Mouse (Mus musculus) CH12.LX (cell line): ENCODE measurements around the gene Astn2. TPM values are rescaled to one million over a fixed set of nuclear protein-coding genes. Genes with fewer than 3 reads are reported as not detected.

Experiments used
- DNase-seq: peaks from one replicate; pipeline ENCODE4 v3.0.0-alpha.2; 2013; ENCODE audit errors: extremely low read depth
- H3K27ac ChIP-seq: 2 replicates; pipeline ENCODE4 v1.5.1; 2012; ENCODE audit warnings: low read depth, mild to moderate bottlenecking, control low read depth, moderate library complexity; ENCODE audit not compliant: insufficient read depth
- H3K27me3 ChIP-seq: replicated peaks from 2 replicates; pipeline ENCODE3; 2012; ENCODE audit warnings: inconsistent platforms
- H3K36me3 ChIP-seq, 2 experiments: replicated peaks in 1 of 2; 2 replicates each; pipeline versions ENCODE3 to v1.6.1; 2012; ENCODE audit warnings: inconsistent platforms in 1 of 2, low read length in 1 of 2, mild to moderate bottlenecking in 1 of 2, mixed read lengths in 1 of 2, moderate library complexity in 1 of 2; ENCODE audit not compliant: control insufficient read depth in 1 of 2, insufficient read depth in 1 of 2
- H3K4me1 ChIP-seq, 2 experiments: 2 replicates each; pipeline ENCODE4 v1.6.1; 2012; ENCODE audit warnings: inconsistent platforms in 1 of 2, moderate library complexity in 1 of 2; ENCODE audit not compliant: insufficient read depth in 2 of 2, control insufficient read depth in 1 of 2
- H3K4me2 ChIP-seq: 2 replicates; pipeline ENCODE4 v1.6.1; 2012; ENCODE audit warnings: low read depth, mild to moderate bottlenecking, control low read depth; ENCODE audit not compliant: poor library complexity, insufficient read depth, severe bottlenecking
- H3K4me3 ChIP-seq, 3 experiments: fragments of 150-350 bp in 1 of 3; sonication (generic) in 1 of 3; replicated peaks in 1 of 3; 2 replicates each; pipeline versions ENCODE3 to v1.5.1; 2011 to 2012; ENCODE audit warnings: low read depth in 2 of 3, low read length in 2 of 3, mild to moderate bottlenecking in 2 of 3, moderate library complexity in 2 of 3, control low read depth in 1 of 3, improper control_type of control experiment in 1 of 3, inconsistent platforms in 1 of 3, mixed read lengths in 1 of 3; ENCODE audit not compliant: poor library complexity in 1 of 3
- H3K79me2 ChIP-seq: replicated peaks from 2 replicates; pipeline ENCODE4 v1.6.1; 2012; ENCODE audit warnings: mild to moderate bottlenecking, moderate library complexity; ENCODE audit not compliant: control insufficient read depth, poor library complexity, insufficient read depth, severe bottlenecking; ENCODE audit errors: extremely low read depth
- H3K9ac ChIP-seq: 2 replicates; pipeline ENCODE4 v1.6.1; 2012; ENCODE audit warnings: low read depth, mild to moderate bottlenecking, control low read depth, moderate library complexity; ENCODE audit not compliant: insufficient read depth
- H3K9me3 ChIP-seq: replicated peaks from 2 replicates; pipeline ENCODE3; 2012; ENCODE audit warnings: low read length, inconsistent platforms, mixed read lengths
- CHD1 ChIP-seq: IDR thresholded peaks from 2 replicates; pipeline ENCODE4 v1.6.1; 2012; ENCODE audit warnings: low read depth, low read length, improper control_type of control experiment, inconsistent platforms
- ELF1 ChIP-seq: IDR thresholded peaks from 2 replicates; pipeline ENCODE4 v1.6.1; 2014; ENCODE audit warnings: low read depth, mild to moderate bottlenecking, inconsistent platforms, low read length, improper control_type of control experiment
- EP300 ChIP-seq: IDR thresholded peaks from 2 replicates; pipeline ENCODE4 v1.6.1; 2011; ENCODE audit warnings: low read length, improper control_type of control experiment
- ETS1 ChIP-seq: conservative IDR thresholded peaks from 2 replicates; pipeline ENCODE4 v1.6.1; 2012; ENCODE audit warnings: low read depth, mild to moderate bottlenecking, inconsistent platforms, low read length, improper control_type of control experiment, moderate library complexity
- GABPA ChIP-seq: IDR thresholded peaks from 2 replicates; pipeline ENCODE4 v1.6.1; 2012; ENCODE audit warnings: low read depth, low read length, improper control_type of control experiment, inconsistent platforms; ENCODE audit not compliant: insufficient replicate concordance
- HCFC1 ChIP-seq: IDR thresholded peaks from 2 replicates; pipeline ENCODE4 v1.6.1; 2012; ENCODE audit warnings: low read depth, mild to moderate bottlenecking, inconsistent platforms, low read length, improper control_type of control experiment
- IRF4 ChIP-seq: IDR thresholded peaks from 2 replicates; pipeline ENCODE4 v1.6.1; 2014; ENCODE audit warnings: low read depth, mild to moderate bottlenecking, inconsistent platforms, low read length, improper control_type of control experiment
- JUN ChIP-seq: IDR thresholded peaks from 2 replicates; pipeline ENCODE4 v1.6.1; 2011; ENCODE audit warnings: low read depth, mild to moderate bottlenecking, low read length, improper control_type of control experiment, moderate library complexity; ENCODE audit not compliant: insufficient read depth
- JUND ChIP-seq: conservative IDR thresholded peaks from 2 replicates; pipeline ENCODE4 v1.6.1; 2011; ENCODE audit warnings: low read depth, low read length, improper control_type of control experiment
- KAT2A ChIP-seq: IDR thresholded peaks from 2 replicates; pipeline ENCODE4 v1.6.1; 2012; ENCODE audit warnings: low read length, improper control_type of control experiment, inconsistent platforms; ENCODE audit not compliant: insufficient replicate concordance
- MAX ChIP-seq: IDR thresholded peaks from 2 replicates; pipeline ENCODE4 v1.6.1; 2011; ENCODE audit warnings: low read length, improper control_type of control experiment
- MAZ ChIP-seq: IDR thresholded peaks from 2 replicates; pipeline ENCODE4 v1.6.1; 2012; ENCODE audit warnings: low read depth, mild to moderate bottlenecking, inconsistent platforms, low read length, improper control_type of control experiment, moderate library complexity
- MEF2A ChIP-seq: IDR thresholded peaks from 2 replicates; pipeline ENCODE4 v1.6.1; 2014; ENCODE audit warnings: low read depth, mild to moderate bottlenecking, inconsistent platforms, low read length, improper control_type of control experiment, borderline replicate concordance
- NELFE ChIP-seq: IDR thresholded peaks from 2 replicates; pipeline ENCODE4 v1.6.1; 2011; ENCODE audit warnings: low read depth, low read length, improper control_type of control experiment
- NRF1 ChIP-seq: IDR thresholded peaks from 2 replicates; pipeline ENCODE4 v1.6.1; 2014; ENCODE audit warnings: low read depth, mild to moderate bottlenecking, inconsistent platforms, low read length, improper control_type of control experiment, moderate library complexity
- POLR2A ChIP-seq: IDR thresholded peaks from 2 replicates; pipeline ENCODE4 v1.6.1; 2011; ENCODE audit warnings: low read depth, mild to moderate bottlenecking, improper control_type of control experiment, low read length
- POLR2AphosphoS2 ChIP-seq: IDR thresholded peaks from 2 replicates; pipeline ENCODE4 v1.6.1; 2011; ENCODE audit warnings: low read depth, low read length, improper control_type of control experiment
- SIN3A ChIP-seq: IDR thresholded peaks from 2 replicates; pipeline ENCODE4 v1.6.1; 2012; ENCODE audit warnings: low read length, improper control_type of control experiment, inconsistent platforms
- TBP ChIP-seq: conservative IDR thresholded peaks from 2 replicates; pipeline ENCODE4 v1.6.1; 2011; ENCODE audit warnings: low read depth, low read length, improper control_type of control experiment
- TCF12 ChIP-seq: IDR thresholded peaks from 2 replicates; pipeline ENCODE4 v1.6.1; 2014; ENCODE audit warnings: low read depth, mild to moderate bottlenecking, inconsistent platforms, low read length, improper control_type of control experiment
- UBTF ChIP-seq: IDR thresholded peaks from 2 replicates; pipeline ENCODE4 v1.6.1; 2012; ENCODE audit warnings: low read depth, mild to moderate bottlenecking, inconsistent platforms, low read length, improper control_type of control experiment, moderate library complexity
- ZMIZ1 ChIP-seq: IDR thresholded peaks from 2 replicates; pipeline ENCODE4 v1.6.1; 2012; ENCODE audit warnings: low read depth, mild to moderate bottlenecking, inconsistent platforms, low read length, improper control_type of control experiment
- dilution Hi-C: fragments of 300-500 bp; cut with MboI; formaldehyde crosslinking; loops from 2 replicates; pipeline ENCODE4 v1.14.3; 2020; ENCODE audit warnings: low sequenced_read_pairs; ENCODE audit not compliant: extremely low pct_unique_long_range_greater_than_20kb, extremely low pct_ligation_motif_present
- in situ Hi-C: fragments of 300-500 bp; cut with MboI; formaldehyde crosslinking; loops from 3 replicates; pipeline ENCODE4 v1.14.3; 2019; ENCODE audit warnings: low sequenced_read_pairs, low pct_ligation_motif_present, low pct_unique_long_range_greater_than_20kb, mixed read lengths
- polyA plus RNA-seq: library from polyadenylated mRNA; unstranded; fragments of >175 nt; gene quantifications from 2 replicates; pipeline ENCODE4 v1.2.1, GENCODE M21; 2012; ENCODE audit warnings: low read depth; ENCODE audit not compliant: insufficient read length
- total RNA-seq, 2 experiments: library from RNA; depleted of rRNA; stranded (reverse); fragments of 300-350 nt in 1 of 2; fragments of >200 nt in 1 of 2; gene quantifications; 2 replicates each; pipeline ENCODE4 v1.2.3; 2012 to 2014

Gene Astn2
- total and polyA plus RNA-seq, 3 experiments = not detected

- dilution Hi-C loops = no loop called here
- Histone ChIP-seq H3K4me3 (peak within 1 kb of the TSS; percentile 82 to 99 (median 90)), H3K27ac (peak within 1 kb of the TSS; percentile 38; the same call in 1 of the 2 replicates), H3K4me1 (peaks cover 10 to 33% of the 10 kb centered on the region in 2 experiments), H3K36me3 (peaks cover 0 to 22% of the 10 kb centered on the region in 2 experiments), H3K4me2 (peak within 1 kb of the TSS; percentile 99), H3K9ac (peak within 1 kb of the TSS; percentile 86), H3K27me3 (no peaks in the 10 kb centered on the region), H3K79me2 (peaks cover 44% of the 10 kb centered on the region), H3K9me3 (no peaks in the 10 kb centered on the region)
- TF ChIP-seq POLR2A (peak; percentile 84), IRF4 (peak; percentile 47; the same call in 1 of the 2 replicates), UBTF (no peak), NRF1 (peak; percentile 95), HCFC1 (peak; percentile 87), SIN3A (no peak), MEF2A (peak; percentile 45; the same call in 1 of the 2 replicates), TCF12 (peak; percentile 84), MAX (0 out of 2 replicates have a peak, but pooled peaks have one; percentile 5), GABPA (no peak; the same call in 1 of the 2 replicates), ELF1 (no peak), JUND (no peak), EP300 (no peak), CHD1 (peak; percentile 99), ZMIZ1 (no peak; the same call in 1 of the 2 replicates), JUN (no peak), POLR2AphosphoS2 (peak; percentile 67; the same call in 1 of the 2 replicates), ETS1 (no peak), NELFE (peak; percentile 60), KAT2A (peak; percentile 77; the same call in 1 of the 2 replicates), MAZ (no peak), TBP (peak; percentile 72; the same call in 1 of the 2 replicates)
- in situ Hi-C loops = no loop called here
- DNase-seq = peak; percentile 96
Measured at GRCm38 (mm10) chr4:65604504-65605150, 799.8 kb downstream of the Astn2 start, which contains the start of gene Trim32. Gene Trim32 (plus strand): TSS chr4:65604986.
